Mouse (Mus musculus) stomach, embryonic 14.5 days (tissue): ENCODE data around the gene Sgms1. TPM values are rescaled to one million over a fixed set of nuclear protein-coding genes. Genes with fewer than 3 reads are reported as not detected.

Source experiments
- ATAC-seq: fragments of 200-750 bp; cut with Nextera tagmentation; 2 replicates; pipeline ENCODE4 v1.8.0; 2017; ENCODE audit warnings: low read depth, moderate TSS enrichment; ENCODE audit not compliant: insufficient number of reproducible peaks, insufficient read depth, low FRiP score
- H3K27ac ChIP-seq: fragments of 300-500 bp; sonication (generic); 2 replicates; pipeline ENCODE4 v1.5.1; 2014; ENCODE audit warnings: mild to moderate bottlenecking, low read length, moderate library complexity, mixed read lengths
- H3K27me3 ChIP-seq: fragments of 300-500 bp; sonication (generic); 2 replicates; pipeline ENCODE4 v1.6.1; 2014; ENCODE audit warnings: low read length, control low read depth, mixed read lengths; ENCODE audit not compliant: control insufficient read depth, insufficient read depth
- H3K36me3 ChIP-seq: fragments of 300-500 bp; sonication (generic); 2 replicates; pipeline ENCODE4 v1.6.1; 2014; ENCODE audit warnings: mild to moderate bottlenecking, control low read depth, low read length, moderate library complexity, mixed read lengths; ENCODE audit not compliant: control insufficient read depth, insufficient read depth
- H3K4me1 ChIP-seq: fragments of 300-500 bp; sonication (generic); 2 replicates; pipeline ENCODE4 v1.6.1; 2014; ENCODE audit warnings: low read length, control low read depth, mixed read lengths; ENCODE audit not compliant: control insufficient read depth, insufficient read depth
- H3K4me2 ChIP-seq: fragments of 300-500 bp; sonication (generic); replicated peaks from 2 replicates; pipeline ENCODE4 v1.6.1; 2014; ENCODE audit warnings: low read depth, low read length, control low read depth
- H3K4me3 ChIP-seq: fragments of 300-500 bp; sonication (generic); 2 replicates; pipeline ENCODE4 v1.5.1; 2014; ENCODE audit warnings: low read depth, low read length, control low read depth
- H3K9ac ChIP-seq: fragments of 300-500 bp; sonication (generic); replicated peaks from 2 replicates; pipeline ENCODE4 v1.6.1; 2014; ENCODE audit warnings: low read depth, mild to moderate bottlenecking, control low read depth, low read length, moderate library complexity, mixed read lengths
- H3K9me3 ChIP-seq: fragments of 300-500 bp; sonication (generic); 2 replicates; pipeline ENCODE4 v1.6.1; 2016; ENCODE audit warnings: low read depth, low read length, control low read depth; ENCODE audit not compliant: control insufficient read depth
- WGBS: fragments of 180-500 bp; shearing (Covaris S2); extraction: QIAGEN DNeasy Blood & Tissue Kit; methylation state at CpG from one replicate; pipeline ENCODE4 v1.1.7; 2014; 5-methylcytosine and 5-hydroxymethylcytosine counted together
- polyA plus RNA-seq: library from polyadenylated mRNA; unstranded; fragments of >200 nt; fragmentation: Nextera tagmentation; extraction: Ambion mirVana; gene quantifications from 2 replicates; pipeline ENCODE4 v1.2.1, GENCODE M21; 2014

The Sgms1 gene
- polyA plus RNA-seq, 1 experiment from 2014 or later = 50.9 TPM

DNA sequence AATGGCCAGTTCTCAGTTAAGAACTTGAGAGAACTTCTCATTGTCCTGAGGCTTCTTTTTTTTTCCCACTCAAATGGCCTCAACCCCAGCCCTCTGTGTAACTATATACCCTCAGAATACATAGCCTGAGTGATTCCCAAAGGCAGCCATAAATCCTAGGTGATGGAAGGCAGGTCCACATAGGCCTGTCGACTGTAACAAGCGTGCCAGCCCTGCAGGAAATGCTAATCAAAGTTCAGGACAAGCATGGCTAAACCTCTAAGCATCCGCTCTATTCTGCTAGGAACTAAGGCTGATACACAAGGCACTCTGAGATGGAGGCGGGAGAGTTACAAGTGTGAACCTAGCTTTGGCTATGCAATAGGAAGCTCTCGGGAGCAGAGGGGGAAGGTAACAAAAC is 151.8 kb downstream of the Sgms1 start:
- H3K9me3 ChIP-seq = no peaks in the 10 kb centered on the region
- H3K27ac ChIP-seq = no peak overlapping the region
- H3K4me3 ChIP-seq = no peak overlapping the region
- H3K4me1 ChIP-seq = no peaks in the 10 kb centered on the region
- 65% methylated on average over 5 of the region's 5 CpGs for WGBS
- no peaks in the 10 kb centered on the region for H3K36me3 ChIP-seq
- no peak overlapping the region for H3K4me2 ChIP-seq
- H3K27me3 ChIP-seq = no peaks in the 10 kb centered on the region
- no peak for ATAC-seq
- no peak overlapping the region for H3K9ac ChIP-seq

DNA sequence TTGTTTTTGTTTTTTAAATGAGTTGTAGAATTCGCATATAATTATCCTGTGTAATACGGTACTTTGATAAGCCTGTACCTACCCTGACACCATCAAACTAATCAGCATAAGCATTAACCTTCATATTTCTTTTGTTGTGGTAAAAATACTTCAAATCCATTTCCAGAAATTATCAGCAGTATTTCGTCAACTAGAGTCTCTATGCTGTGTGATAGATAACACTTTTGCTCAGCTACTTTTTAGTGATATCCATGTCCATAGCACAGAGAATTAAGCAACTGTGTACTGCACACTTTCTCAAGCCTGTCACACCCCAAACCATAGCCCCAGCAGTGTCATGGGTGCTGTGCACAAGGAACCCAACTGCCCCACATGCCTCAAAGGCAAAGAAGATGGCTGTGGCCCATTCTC is 152.3 kb downstream of the Sgms1 start:
- no peak overlapping the region for H3K4me3 ChIP-seq
- no peak overlapping the region for H3K27ac ChIP-seq
- 88% methylated on average over 3 of the region's 3 CpGs for WGBS
- H3K9me3 ChIP-seq = no peaks in the 10 kb centered on the region
- no peaks in the 10 kb centered on the region for H3K4me1 ChIP-seq
- no peak for ATAC-seq
- H3K4me2 ChIP-seq = no peak overlapping the region
- no peak overlapping the region for H3K9ac ChIP-seq
- H3K27me3 ChIP-seq = no peaks in the 10 kb centered on the region
- H3K36me3 ChIP-seq = no peaks in the 10 kb centered on the region

DNA sequence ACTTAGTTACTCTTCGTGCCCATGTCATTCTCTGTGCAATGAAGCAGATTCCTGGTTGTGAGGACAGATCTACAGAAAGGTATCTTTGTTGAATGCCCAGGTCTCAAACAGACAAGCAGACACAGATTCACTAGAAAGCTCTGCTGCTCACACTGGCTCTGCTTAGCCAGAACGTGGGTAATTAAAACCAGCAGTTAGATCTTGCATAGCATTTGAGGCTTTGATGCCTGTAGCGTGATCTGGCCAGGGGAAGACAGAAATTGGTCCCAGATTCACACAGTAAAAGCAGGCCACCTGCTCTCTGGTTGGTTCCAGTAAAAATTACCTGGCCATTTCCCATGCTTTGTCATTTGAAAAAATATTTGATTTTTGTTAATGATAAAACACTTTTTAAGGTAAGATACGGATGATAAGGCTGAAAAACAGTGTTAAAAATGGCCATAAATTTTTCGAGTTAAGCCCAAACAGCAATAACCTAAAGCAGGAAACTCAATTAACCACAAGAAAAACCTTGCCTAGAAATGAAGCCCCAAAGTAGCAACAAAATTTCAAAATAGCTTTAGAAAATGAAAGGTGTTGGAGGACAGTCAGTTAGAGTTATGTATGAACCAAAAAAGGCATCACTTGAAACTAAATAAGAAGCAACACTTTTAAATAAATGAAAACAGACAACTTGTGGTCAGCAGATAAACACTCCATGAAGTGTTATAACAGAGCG is 154.6 kb downstream of the Sgms1 start:
- 77% methylated on average over 6 of the region's 6 CpGs for WGBS
- no peak for ATAC-seq
- no peaks in the 10 kb centered on the region for H3K9me3 ChIP-seq

DNA sequence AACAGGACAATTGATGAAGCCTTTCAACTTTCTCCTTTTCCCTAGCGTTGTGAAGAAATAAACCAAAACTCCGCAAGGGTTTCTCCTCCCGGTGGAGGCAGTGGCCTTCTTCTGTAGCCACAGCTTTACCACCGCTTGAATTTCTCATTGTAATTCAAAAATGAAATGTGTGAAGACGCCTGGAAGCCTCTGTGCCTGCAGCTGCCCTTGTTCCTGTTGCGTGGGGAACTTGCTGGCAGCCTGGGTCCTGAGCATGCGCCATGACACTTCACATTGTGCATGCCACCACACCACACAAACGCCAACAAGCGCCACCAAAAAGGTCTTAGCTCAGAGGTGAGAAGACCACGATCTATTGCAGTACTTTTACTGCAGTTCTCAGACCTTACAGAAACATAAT is 158.2 kb downstream of the Sgms1 start:
- Histone ChIP-seq H3K9me3 (no peaks in the 10 kb centered on the region), H3K27ac (no peak overlapping the region), H3K9ac (no peak overlapping the region), H3K36me3 (no peaks in the 10 kb centered on the region), H3K4me1 (no peaks in the 10 kb centered on the region), H3K4me2 (no peak overlapping the region), H3K27me3 (no peaks in the 10 kb centered on the region), H3K4me3 (no peak overlapping the region)
- 78% methylated on average over 10 of the region's 10 CpGs for WGBS
- no peak for ATAC-seq

More for the DNA sequence above, 154.6 kb downstream of the Sgms1 start:
- no peaks in the 10 kb centered on the region for H3K4me1 ChIP-seq
- no peak overlapping the region for H3K9ac ChIP-seq
- no peaks in the 10 kb centered on the region for H3K36me3 ChIP-seq
- no peak overlapping the region for H3K4me2 ChIP-seq
- H3K27me3 ChIP-seq = no peaks in the 10 kb centered on the region
- H3K4me3 ChIP-seq = no peak overlapping the region
- no peak overlapping the region for H3K27ac ChIP-seq

DNA sequence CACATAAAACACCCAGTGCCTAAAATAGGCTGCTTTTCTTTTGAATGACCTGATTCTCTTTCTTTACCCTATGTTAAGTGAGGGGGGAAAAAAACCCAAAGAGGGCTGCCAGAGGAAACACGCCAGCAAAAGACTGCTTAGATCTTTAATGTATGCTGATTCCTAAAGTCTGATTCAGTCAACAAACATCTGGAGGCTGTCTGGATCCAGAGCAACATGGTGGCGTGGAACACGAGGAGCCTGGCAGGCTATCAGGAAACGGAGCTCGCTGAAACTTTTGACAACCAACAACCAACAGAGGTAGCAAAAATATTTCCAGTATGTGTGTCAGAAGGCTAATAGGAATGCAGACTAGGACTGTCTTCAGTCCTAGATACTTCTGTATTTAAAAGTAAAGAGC is 158.7 kb downstream of the Sgms1 start:
- no peaks in the 10 kb centered on the region for H3K36me3 ChIP-seq
- H3K27ac ChIP-seq = no peak overlapping the region
- no peak overlapping the region for H3K4me2 ChIP-seq
- H3K27me3 ChIP-seq = no peaks in the 10 kb centered on the region
- no peak overlapping the region for H3K9ac ChIP-seq
- H3K4me3 ChIP-seq = no peak overlapping the region
- ATAC-seq = no peak
- H3K9me3 ChIP-seq = no peaks in the 10 kb centered on the region
- 65% methylated on average over 5 of the region's 5 CpGs for WGBS
- no peaks in the 10 kb centered on the region for H3K4me1 ChIP-seq

DNA sequence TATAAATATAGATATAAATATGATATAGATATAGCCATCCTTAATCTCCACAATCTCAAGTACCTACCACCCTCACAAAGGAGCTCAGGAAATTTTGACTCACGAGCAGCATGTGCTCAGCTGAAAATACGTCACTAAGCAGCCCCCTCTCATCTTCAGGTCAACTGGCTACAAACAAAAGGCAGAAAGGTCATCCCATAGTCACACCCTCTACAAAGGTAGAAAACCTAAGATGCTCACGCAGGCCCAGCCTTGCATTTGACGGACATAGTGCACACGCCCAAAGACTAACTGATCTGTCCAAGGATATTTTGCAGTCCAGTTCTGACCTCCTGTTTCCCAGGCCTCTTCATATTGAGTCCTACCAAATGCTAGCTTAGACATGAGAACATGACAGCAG is 159.2 kb downstream of the Sgms1 start:
- Histone ChIP-seq H3K27me3 (no peaks in the 10 kb centered on the region), H3K9me3 (no peaks in the 10 kb centered on the region), H3K27ac (no peak overlapping the region), H3K36me3 (no peaks in the 10 kb centered on the region), H3K4me3 (no peak overlapping the region), H3K4me1 (no peaks in the 10 kb centered on the region), H3K9ac (no peak overlapping the region), H3K4me2 (no peak overlapping the region)
- 85% methylated on average over 5 of the region's 5 CpGs for WGBS
- ATAC-seq = no peak

DNA sequence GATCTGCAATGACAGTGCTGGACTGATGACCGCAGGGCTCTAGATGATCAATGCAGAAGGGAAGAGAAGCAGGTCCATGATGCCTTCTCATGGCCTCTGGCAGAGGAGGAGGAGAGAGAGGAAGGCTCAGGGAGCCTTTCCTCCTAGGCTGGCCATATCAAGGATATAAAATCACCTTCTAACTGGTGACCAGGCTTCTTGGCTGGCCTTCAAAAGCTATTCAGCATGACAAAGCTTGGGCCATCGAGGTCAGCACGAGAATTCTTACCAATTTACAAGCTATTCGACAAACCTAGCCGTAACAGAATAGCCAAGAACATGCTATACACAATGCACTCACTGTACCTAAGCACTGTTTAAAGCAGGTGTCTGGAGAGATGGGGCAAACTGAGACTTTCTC is 159.7 kb downstream of the Sgms1 start:
- ATAC-seq = no peak
- H3K4me3 ChIP-seq = no peak overlapping the region
- H3K27ac ChIP-seq = no peak overlapping the region
- no peaks in the 10 kb centered on the region for H3K9me3 ChIP-seq
- no peak overlapping the region for H3K9ac ChIP-seq
- no peaks in the 10 kb centered on the region for H3K27me3 ChIP-seq
- 89% methylated on average over 5 of the region's 5 CpGs for WGBS
- H3K36me3 ChIP-seq = no peaks in the 10 kb centered on the region
- no peaks in the 10 kb centered on the region for H3K4me1 ChIP-seq
- H3K4me2 ChIP-seq = no peak overlapping the region

DNA sequence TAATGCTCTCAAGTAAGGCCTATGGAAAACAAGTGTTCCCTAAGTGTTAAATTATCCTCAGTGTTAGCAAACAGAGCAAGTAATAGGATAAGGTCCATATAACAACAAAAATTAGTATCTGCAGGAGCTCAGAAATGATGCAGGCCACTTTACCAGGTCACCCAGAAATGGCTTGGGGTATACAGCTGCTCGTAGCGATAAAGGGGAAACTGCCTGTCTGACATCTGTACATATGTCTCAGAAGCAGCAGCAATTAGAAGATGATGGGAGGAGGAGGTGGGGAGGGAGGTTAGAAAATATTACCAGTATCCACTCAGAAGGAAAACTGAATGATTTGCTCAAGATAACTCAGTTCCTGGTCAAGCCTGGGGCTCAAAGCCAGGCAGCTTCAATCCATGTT is 162.3 kb downstream of the Sgms1 start:
- Histone ChIP-seq H3K4me1 (no peaks in the 10 kb centered on the region), H3K36me3 (no peaks in the 10 kb centered on the region), H3K4me2 (no peak overlapping the region), H3K9me3 (no peaks in the 10 kb centered on the region), H3K27ac (no peak overlapping the region), H3K27me3 (no peaks in the 10 kb centered on the region), H3K4me3 (no peak overlapping the region), H3K9ac (no peak overlapping the region)
- ATAC-seq = no peak
- 79% methylated on average over 2 of the region's 2 CpGs for WGBS

DNA sequence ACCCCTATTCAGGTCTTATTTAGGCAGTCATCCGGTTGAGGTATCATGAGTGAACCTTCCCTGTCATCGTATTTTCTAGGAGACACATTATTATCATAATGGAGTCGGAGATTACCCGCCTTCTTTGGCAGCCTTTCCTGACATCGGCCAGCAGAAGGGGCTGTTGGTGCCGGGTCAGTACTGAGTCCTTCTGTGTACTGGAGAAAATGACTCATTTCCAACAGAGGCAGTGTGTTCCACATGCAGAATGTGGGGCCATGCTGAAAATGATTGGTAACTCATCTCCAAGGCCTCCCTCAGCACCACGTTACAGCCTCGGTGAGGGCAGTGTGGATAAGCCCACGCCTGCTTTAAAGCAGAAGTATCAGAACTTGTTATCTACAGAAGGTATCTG is 164.4 kb downstream of the Sgms1 start:
- no peak overlapping the region for H3K4me2 ChIP-seq
- no peak overlapping the region for H3K4me3 ChIP-seq
- no peaks in the 10 kb centered on the region for H3K27me3 ChIP-seq
- no peaks in the 10 kb centered on the region for H3K9me3 ChIP-seq
- no peak overlapping the region for H3K9ac ChIP-seq
- 81% methylated on average over 9 of the region's 9 CpGs for WGBS
- H3K27ac ChIP-seq = no peak overlapping the region
- ATAC-seq = no peak
- no peaks in the 10 kb centered on the region for H3K36me3 ChIP-seq
- no peaks in the 10 kb centered on the region for H3K4me1 ChIP-seq
